Mouse (Mus musculus): ENCODE results near the gene Ccdc9.

DNA sequence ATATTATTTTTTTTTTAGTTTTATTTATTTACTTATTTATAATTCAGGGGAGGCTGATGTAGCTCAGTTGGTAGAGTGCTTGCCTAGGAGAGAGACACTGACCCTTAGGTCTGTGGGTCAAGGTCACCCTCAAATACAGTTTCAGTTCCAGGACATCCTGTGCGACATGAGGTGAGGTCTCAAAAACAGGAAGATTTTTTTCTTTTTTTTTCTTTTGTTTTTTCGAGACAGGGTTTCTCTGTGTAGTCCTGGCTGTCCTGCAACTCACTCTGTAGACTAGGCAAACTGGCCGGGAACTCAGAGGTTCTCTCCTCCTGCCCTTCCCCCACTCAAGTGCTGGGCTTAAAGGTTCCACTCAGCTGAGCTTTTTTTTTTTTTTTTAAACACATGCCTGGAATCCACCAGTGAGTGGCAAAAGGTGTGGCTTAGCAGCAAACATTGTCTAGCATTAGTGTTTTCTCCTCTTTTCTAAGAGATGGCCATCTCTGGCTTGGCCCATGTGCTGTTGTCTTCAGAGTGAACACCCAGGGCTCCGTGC is 28.7 kb upstream of the Ccdc9 start:
- TF ChIP-seq EP300 (IDR thresholded peaks at IDR 0.05; ENCODE audit: low read depth) = no peak
- TF ChIP-seq CTCF (IDR thresholded peaks at IDR 0.05; ENCODE audit: low read depth) = no peak

Data from liver, embryonic 14.5 days (tissue).